Mouse (Mus musculus): ENCODE measurements around the gene Tpbgl.
A peak's percentile ranks its signal among the peaks of the same experiment; 100 is the strongest.

Gene Tpbgl

DNA sequence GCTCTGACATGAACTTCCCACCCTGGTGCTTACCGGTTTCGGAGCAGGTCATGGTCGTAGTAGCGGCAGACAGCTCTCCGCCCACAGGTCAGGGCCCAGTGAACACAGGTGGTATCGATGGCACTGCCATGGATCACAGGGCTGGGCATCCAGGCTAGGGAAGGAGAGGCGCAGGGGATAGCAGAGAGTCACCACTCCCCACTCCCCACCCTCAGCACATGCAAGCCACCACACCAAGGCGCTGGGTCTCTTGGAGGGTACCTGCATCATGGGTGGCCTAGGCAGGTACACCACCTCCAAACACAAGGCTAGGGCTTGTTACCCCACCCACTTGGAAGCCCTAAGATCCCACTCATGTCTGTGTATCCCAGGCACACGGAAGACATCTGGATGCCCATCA is 34.2 kb upstream of the Tpbgl start:
- TF ChIP-seq GATA4 (IDR thresholded peaks at IDR 0.05; ENCODE audit: insufficient replicate concordance, low read length): no peak

DNA sequence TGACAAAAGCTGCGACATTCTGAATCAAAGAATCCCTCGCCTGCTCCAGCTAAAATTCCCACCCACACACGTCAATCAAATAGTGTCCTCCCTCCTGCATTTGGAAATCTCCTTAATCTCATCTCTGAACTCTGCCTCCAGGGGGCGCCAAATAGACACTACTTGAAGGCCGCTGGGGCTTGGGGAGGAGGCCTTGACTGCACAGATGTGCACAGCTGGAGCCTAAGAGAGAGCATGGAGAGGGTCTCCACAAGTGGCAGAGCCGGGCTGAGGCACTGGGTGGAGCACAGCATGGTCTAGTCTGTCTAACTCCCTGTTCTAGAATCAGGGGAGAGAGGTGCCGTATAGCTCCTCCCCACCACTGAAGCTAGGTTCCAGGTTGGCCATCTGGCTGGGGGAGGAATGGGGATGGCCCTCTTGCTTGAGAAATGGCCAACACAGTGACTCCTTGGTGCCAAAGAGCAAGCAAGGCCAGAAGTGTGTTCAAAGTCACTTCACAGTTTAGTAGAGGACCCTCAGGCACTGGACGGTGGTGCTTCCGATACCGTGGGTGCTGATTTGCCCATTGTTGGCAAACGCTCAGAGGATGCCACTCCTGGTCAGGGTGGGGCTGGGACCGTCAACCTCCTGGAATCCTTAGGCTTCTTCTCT is 32.6 kb upstream of the Tpbgl start:
- no peak for TF ChIP-seq GATA4 (IDR thresholded peaks at IDR 0.05; ENCODE audit: insufficient replicate concordance, low read length)

- TF ChIP-seq GATA4 (IDR thresholded peaks at IDR 0.05; ENCODE audit: insufficient replicate concordance, low read length): peak; percentile 64; the same call in 1 of the 2 replicates
These were observed 27.3 kb upstream of the Tpbgl start for GRCm38 (mm10) chr7:99654244-99654643.

GRCm38 (mm10) chr7:99649585-99649984 is 22.7 kb upstream of the Tpbgl start:
- TF ChIP-seq GATA4 (IDR thresholded peaks at IDR 0.05; ENCODE audit: insufficient replicate concordance, low read length): no peak

GRCm38 (mm10) chr7:99648623-99649022 is 21.7 kb upstream of the Tpbgl start:
- TF ChIP-seq GATA4 (IDR thresholded peaks at IDR 0.05; ENCODE audit: insufficient replicate concordance, low read length): peak; percentile 93; the same call in 1 of the 2 replicates

GRCm38 (mm10) chr7:99644701-99645100 is 17.8 kb upstream of the Tpbgl start:
- TF ChIP-seq GATA4 (IDR thresholded peaks at IDR 0.05; ENCODE audit: insufficient replicate concordance, low read length): no peak

GRCm38 (mm10) chr7:99642078-99642477 is 15.2 kb upstream of the Tpbgl start:
- peak; percentile 35; the same call in 1 of the 2 replicates for TF ChIP-seq GATA4 (IDR thresholded peaks at IDR 0.05; ENCODE audit: insufficient replicate concordance, low read length)

DNA sequence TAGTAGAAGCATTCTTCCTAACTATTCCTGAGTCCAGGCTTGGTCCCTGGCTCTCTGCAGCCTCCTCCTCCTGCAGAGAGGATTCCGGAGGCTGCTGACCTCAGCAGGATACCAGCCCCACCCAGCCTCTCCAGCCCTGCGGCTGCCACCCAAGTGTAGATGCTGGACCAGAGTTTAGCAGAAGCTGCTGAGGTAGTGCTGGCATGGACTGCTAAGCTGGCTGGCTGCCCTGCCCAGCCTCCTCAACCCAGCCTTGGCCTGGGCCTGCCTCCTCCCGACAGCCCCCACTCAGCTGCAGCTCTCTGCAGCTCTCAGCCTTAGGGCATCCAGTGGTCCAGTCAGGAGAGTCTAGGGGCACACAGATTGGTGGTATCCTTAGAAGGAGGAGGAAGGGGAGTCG is 14.3 kb upstream of the Tpbgl start:
- TF ChIP-seq GATA4 (IDR thresholded peaks at IDR 0.05; ENCODE audit: insufficient replicate concordance, low read length): no peak; the same call in 1 of the 2 replicates

- TF ChIP-seq GATA4 (IDR thresholded peaks at IDR 0.05; ENCODE audit: insufficient replicate concordance, low read length): no peak
These were observed 7.2 kb upstream of the Tpbgl start for GRCm38 (mm10) chr7:99633966-99634665.

DNA sequence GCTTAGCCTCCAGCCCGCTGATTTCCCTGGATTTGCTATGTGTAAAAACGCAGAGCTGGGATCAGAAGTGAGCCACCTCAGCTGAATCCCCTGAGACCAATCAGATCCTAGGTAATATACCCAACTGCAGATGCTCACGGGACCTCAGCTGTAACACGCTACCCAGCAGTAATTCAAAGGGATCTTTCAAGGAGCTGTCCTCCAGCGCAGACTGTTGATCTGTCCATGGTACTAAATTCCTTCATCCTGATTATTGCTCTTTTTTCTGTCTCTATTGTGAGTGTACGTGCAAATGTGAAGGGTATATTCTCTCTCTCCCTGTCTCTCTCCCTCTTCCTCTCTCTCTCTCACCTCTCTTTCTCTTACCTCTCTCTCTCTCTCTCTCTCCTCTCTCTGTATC is 5.4 kb upstream of the Tpbgl start:
- no peak for TF ChIP-seq GATA4 (IDR thresholded peaks at IDR 0.05; ENCODE audit: insufficient replicate concordance, low read length)

DNA sequence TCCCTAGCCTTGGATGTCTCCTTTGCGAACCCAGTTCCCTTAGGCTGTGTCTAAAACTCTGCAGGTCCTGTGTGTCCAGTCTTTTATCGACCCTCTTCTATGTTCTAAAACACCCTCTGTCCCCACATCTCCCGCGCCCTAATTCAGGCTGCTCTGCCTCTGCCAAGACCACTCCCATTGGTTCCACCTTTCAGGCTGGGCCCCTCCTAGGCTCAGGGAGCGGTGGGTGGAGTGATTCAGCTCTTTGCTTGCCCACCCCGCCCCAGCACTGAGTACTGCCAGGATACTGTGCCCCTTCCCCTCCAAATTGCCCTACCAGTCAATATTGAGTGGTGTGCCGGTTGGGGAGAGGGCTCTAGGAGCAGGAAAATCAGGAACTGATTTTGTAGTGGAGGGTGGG is 463 bp upstream of the Tpbgl start:
- no peak for TF ChIP-seq GATA4 (IDR thresholded peaks at IDR 0.05; ENCODE audit: insufficient replicate concordance, low read length)

DNA sequence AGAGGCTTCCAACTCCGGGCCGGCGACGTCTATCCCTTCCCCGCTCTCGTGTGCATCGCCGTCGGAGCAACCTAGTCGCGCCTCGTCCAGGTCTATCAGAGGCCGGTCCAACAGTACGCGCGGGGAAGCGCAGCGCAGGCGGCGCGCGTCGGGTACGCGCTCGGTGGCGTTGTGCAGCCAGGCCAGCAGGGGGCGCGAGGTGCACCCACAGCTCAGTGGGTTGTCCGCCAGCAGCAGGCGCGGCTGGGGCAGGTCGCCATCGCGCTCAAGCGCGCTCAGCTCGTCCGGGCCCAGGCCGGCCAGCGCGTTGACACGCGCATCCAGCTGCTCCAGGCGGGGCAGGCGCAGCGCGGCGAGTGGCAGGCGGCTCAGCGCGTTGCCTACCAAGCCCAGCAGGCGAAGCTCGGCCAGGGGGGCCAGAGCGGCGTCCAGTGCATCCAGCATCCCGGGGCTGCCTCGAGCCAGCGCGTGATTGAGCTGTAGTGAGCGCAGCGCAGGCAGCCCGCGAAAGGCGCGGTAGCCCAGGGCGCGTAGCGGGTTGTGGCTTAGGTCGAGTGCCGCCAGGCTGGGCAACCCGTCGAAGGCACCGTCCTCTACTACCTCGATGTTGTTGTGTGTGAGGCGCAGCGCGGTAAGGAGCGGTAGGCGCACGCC is 1.1 kb downstream of the Tpbgl start:
- no peak; the same call in 1 of the 2 replicates for TF ChIP-seq GATA4 (IDR thresholded peaks at IDR 0.05; ENCODE audit: insufficient replicate concordance, low read length)

GRCm38 (mm10) chr7:99618860-99619259 is 8.0 kb downstream of the Tpbgl start:
- TF ChIP-seq GATA4 (IDR thresholded peaks at IDR 0.05; ENCODE audit: insufficient replicate concordance, low read length): no peak

GRCm38 (mm10) chr7:99618264-99618663 is 8.6 kb downstream of the Tpbgl start:
- no peak for TF ChIP-seq GATA4 (IDR thresholded peaks at IDR 0.05; ENCODE audit: insufficient replicate concordance, low read length)

- no peak for TF ChIP-seq GATA4 (IDR thresholded peaks at IDR 0.05; ENCODE audit: insufficient replicate concordance, low read length)
These were observed 19.3 kb downstream of the Tpbgl start for GRCm38 (mm10) chr7:99607632-99608031.

- TF ChIP-seq GATA4 (IDR thresholded peaks at IDR 0.05; ENCODE audit: insufficient replicate concordance, low read length): no peak
These were observed 20.1 kb downstream of the Tpbgl start for GRCm38 (mm10) chr7:99606766-99607165.

All from liver, adult (tissue).